Mouse (Mus musculus) megakaryocyte, embryonic 14.5 days (primary cell): ENCODE data around the gene Plxnd1.

Experiments
- FLI1 ChIP-seq: IDR thresholded peaks from 2 replicates; pipeline ENCODE4 v1.6.1; 2012; ENCODE audit warnings: low read length, inconsistent platforms, mixed read lengths
- GATA1 ChIP-seq: IDR thresholded peaks from 3 replicates; pipeline ENCODE4 v1.6.1; 2012; ENCODE audit warnings: mixed read lengths, low read length, inconsistent platforms, borderline replicate concordance

DNA sequence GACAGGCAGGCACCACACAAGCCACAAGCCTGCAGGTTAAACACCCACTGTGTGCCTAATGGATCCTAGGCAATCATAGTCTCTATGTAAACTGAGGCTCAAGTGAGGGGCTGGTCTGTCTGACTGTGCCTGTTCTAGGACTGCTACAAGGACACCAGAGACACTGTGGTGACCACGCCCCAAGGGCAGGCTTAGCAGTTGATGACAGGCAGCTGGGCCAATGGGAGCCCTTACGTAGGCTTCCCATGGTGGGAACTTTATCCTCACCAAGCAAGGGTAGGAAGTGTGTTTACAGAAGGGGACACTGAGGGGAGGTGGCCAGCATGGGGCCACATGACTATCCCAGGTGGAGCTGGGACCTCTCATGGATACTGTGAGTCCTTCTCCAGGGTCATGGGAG lies 4.4 kb upstream of the Plxnd1 start:
- TF ChIP-seq GATA1: no peak
- no peak for TF ChIP-seq FLI1
